Mouse (Mus musculus) adrenal gland (tissue): ENCODE data around the gene Cyb561.

Source experiments
- intact Hi-C: fragments of 180-260 bp; cut with DNase I; formaldehyde crosslinking; loops from one replicate; pipeline ENCODE4 v1.15.1; 2025
- long read RNA-seq, 2 experiments: library from polyadenylated mRNA; unstranded; transcript quantifications; one replicate each; pipeline ENCODE4 v2.0.0; 2020; ENCODE audit warnings: borderline replicate concordance in 1 of 2; ENCODE audit not compliant: insufficient replicate concordance in 1 of 2

Gene Cyb561
- long read RNA-seq, experiment 1, transcript Cyb561-201 (6 exons, 2,741 nt): major isoform, 58 of 210 reads
- long read RNA-seq, experiment 1, partial matches to known transcripts: 5 of 210 reads
- long read RNA-seq, experiment 1, other reads (novel, unspliced or antisense): 144 of 210 reads
- long read RNA-seq, experiment 2, transcript Cyb561-206 (6 exons, 1,130 nt): minor isoform, 5 of 286 reads
- long read RNA-seq, experiment 2, transcript Cyb561-201 (6 exons, 2,741 nt): major isoform, 70 of 286 reads
- long read RNA-seq, experiment 2, partial matches to known transcripts: 24 of 286 reads
- long read RNA-seq, experiment 2, other reads (novel, unspliced or antisense): 184 of 286 reads

- intact Hi-C loops: no loop called here
Measured at GRCm38 (mm10) chr11:105952911-105953386, at the start of gene Cyb561. Gene Cyb561 (minus strand): TSS chr11:105953336.

- intact Hi-C loops: no loop called here
Measured at GRCm38 (mm10) chr11:106001718-106002117, 48.6 kb upstream of the Cyb561 start.

GRCm38 (mm10) chr11:106000062-106000461 lies 46.9 kb upstream of the Cyb561 start:
- intact Hi-C loops: no loop called here

GRCm38 (mm10) chr11:105994375-105994774 lies 41.2 kb upstream of the Cyb561 start, which contains the start of gene Ace3:
Gene Ace3 (plus strand): TSS chr11:105994675.
- intact Hi-C loops: no loop called here

- intact Hi-C loops: no loop called here
Measured at GRCm38 (mm10) chr11:105990231-105990630, 37.1 kb upstream of the Cyb561 start.

GRCm38 (mm10) chr11:105989446-105989845 lies 36.3 kb upstream of the Cyb561 start:
- intact Hi-C loops: no loop called here

GRCm38 (mm10) chr11:105987446-105987845 lies 34.3 kb upstream of the Cyb561 start:
- intact Hi-C loops: no loop called here

DNA sequence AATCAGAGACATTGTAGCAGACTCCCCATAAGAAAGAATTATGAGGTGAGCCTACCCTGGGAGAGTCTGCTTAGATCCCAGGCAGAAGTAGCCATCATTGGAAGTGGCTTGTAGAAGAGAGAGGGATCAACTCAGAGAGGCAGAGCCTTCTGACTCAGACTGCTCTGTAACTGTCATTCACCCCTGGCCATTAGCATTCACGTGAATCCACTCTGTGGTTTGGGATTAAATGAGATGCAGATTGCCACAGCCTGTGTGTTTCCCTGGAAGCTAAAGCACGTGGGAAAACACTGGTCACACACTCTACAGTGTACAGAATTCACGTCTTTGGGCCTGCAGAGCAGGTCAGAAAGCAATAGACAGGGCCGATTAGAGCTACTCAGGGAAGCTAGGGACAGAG lies 31.3 kb upstream of the Cyb561 start:
- intact Hi-C loops: no loop called here

DNA sequence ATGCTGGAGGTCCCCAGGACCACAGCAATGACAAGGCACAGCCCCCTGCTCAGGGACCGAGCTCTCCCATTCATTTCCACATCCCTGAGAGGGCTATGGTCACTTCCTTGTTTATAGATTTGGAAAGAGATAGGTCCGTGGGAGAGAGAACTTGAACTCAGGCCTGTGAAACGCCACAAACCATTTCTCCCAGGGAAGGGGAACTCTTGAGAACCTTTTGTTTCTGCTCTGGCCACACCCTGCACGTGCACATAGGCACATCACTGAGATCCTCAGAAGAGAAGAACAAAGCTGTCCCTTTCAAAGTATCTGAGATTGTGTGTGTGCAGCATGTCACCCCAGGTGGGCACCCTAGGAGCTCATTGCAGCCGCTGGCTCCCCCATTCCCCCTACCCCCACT lies 25.5 kb upstream of the Cyb561 start:
- intact Hi-C loops: no loop called here

- intact Hi-C loops: no loop called here
Measured at GRCm38 (mm10) chr11:105978232-105978631, 25.1 kb upstream of the Cyb561 start.

GRCm38 (mm10) chr11:105975636-105976035 lies 22.5 kb upstream of the Cyb561 start:
- intact Hi-C loops: no loop called here

DNA sequence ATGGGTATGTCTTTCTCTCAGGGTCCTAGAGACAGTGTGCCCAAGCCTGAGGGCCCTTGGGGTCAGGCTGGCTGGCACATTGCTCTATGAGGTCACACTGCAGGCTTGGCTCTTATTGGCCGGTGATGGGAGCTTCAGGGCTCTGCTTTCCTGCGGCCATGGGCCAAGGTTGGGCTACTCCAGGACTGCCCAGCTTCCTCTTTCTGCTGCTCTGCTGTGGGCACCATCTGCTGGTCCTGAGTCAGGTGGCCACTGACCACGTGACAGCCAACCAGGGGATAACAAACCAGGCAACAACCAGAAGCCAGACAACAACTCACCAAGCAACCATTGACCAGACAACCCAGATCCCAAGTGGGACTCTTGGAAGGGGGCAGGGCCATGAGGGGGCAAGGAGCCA lies 21.9 kb upstream of the Cyb561 start:
- intact Hi-C loops: no loop called here

GRCm38 (mm10) chr11:105974593-105974992 lies 21.5 kb upstream of the Cyb561 start:
- intact Hi-C loops: no loop called here

DNA sequence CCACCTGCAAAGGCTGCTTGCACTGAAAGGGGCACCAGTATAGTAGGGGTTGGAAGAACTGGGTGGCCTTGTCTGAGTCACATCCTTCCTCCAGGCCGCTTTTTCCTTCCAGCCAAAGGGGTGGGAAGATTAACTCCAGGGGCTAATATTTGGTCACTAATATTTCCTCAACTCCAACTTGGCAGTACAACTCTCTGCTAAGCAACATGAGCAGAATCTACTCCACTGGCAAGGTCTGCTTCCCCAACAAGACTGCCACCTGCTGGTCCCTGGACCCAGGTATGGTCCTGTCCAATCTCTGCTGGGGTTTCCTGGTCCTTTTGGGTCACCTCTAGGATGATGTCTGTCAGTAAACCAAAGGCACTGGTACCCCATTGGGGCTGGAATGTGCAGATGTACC lies 16.4 kb upstream of the Cyb561 start:
- intact Hi-C loops: loop anchor here (2.0 kb wide), 1 partner anchor 43 kb away; no protein-coding TSS in a partner anchor

DNA sequence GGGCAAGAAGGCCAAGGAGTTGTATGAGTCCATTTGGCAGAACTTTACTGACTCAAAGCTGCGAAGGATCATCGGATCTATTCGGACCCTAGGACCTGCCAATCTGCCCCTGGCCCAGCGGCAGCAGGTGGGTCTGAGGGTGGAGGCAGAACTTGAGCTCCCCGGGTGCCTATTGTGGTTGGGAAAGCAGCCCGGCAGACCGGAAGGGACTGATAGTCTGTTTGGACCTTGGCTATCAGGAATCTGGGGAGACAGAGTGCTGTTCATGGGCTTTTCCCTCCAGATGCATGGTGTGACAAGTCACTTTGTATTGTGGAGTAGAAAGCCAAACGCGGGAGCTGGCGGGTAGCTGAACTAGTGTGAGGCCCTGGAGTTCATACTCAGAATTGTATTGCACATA lies 15.8 kb upstream of the Cyb561 start:
- intact Hi-C loops: loop anchor here (2.0 kb wide), 1 partner anchor 42 kb away; no protein-coding TSS in a partner anchor

- intact Hi-C loops: loop anchor here (2.0 kb wide), 1 partner anchor 41 kb away; no protein-coding TSS in a partner anchor
Measured at GRCm38 (mm10) chr11:105967741-105968574, 14.8 kb upstream of the Cyb561 start, which contains the start of gene Ace. Gene Ace (plus strand): TSS chr11:105967945.

DNA sequence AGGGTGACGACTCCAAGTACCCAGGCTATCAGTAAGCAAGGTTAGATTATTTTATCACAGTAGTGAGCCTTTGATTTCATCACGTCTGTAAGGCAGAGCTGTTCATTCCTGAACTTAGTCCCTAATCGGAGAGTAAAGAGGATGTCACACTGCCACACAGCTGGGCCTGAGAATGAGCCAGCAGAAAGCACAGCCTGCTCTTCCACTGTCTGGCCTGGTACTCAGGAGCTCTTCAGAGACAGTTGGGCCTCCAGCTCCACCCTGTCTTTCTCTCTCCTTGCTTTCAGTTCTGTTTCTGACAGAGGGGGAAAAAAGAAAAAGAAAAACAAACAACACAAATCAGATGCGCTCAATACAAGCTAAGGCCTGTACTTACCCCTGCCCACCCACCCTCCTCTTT lies 13.2 kb upstream of the Cyb561 start:
- intact Hi-C loops: no loop called here

DNA sequence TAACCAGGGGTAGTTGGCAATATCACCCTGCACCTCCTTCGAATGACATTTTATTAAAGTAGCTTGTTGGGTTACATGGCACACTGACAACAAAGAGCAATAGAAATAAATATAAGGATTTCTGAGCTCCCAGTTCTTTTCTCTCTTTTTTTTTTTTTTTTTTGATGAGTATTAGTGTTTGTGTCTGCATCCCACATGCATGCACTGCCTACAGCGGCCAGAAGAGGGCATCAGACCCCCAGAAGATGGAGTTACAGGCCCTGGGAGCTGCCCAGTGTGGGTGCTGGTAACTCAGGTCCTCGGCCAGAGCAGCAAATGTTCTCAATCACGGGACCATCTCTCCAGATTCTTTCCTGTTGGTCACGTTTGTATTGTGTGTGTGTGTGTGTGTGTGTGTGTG lies 11.6 kb upstream of the Cyb561 start:
- intact Hi-C loops: no loop called here

- intact Hi-C loops: no loop called here
Measured at GRCm38 (mm10) chr11:105959355-105959754, 6.2 kb upstream of the Cyb561 start.

DNA sequence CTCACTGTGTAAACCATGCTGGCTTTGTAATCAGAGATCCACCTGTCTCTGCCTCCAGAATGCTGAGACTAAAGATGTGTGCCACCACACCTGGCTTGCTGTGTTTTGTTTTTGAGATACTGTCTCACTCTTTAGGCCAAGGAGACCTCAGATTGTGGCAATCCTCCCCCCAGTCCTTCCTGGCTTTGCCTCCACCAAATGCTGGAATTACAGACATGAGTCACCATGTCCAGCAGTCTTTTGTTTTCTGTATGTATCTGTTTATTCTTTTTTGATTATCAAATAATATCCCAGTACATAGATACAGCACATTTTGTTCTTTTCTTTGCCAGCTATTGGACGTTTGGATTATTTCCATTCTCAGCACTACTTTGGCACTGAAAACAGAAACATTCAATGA lies 5.4 kb upstream of the Cyb561 start:
- intact Hi-C loops: no loop called here

DNA sequence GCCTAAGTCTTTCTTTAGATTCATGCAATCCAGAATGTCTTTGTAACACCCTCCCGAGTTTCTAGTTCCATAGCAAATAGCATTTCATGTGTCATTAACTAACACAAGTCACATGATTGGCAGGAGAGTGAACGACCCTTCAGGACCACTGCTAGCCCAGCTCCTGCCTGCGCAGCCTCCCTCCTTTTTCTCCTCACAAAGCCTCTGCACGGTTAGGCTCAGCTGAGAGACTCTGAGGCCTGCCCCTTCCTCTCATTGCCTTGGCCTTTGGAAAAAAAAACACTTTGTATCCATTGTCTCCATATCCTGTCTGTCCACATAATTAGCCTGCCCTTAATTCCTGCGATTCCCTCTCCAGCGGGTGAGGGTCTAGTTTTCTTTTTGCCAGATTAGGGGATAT lies 4.4 kb upstream of the Cyb561 start:
- intact Hi-C loops: no loop called here

DNA sequence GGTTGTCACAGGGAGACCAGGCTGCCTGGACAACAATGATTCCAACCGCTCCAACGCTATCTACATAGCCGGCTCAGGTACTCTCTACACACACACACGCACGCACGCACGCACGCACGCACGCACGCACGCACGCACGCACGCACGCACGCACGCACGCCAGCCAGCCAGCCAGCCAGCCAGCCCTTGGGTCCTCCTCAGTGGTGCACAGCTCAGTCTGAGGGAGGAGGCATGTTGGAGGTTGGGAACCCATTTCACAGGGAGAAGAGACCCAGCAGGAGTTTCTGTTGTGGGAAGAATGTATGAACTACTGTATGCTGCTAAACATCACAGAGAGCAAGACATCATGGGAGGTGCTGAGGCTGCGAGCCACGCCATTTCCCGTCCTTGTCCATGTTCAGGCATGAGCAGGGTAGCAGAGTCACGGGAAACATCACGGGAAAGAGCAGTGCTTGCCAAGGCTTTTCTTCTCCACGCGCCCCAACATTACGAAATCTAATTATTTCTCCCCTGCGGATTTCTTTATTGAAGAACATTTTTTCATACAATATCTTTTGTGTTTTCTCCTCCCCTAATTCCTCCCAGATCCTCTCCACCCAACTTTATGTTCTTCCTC lies 2.8 kb upstream of the Cyb561 start:
- intact Hi-C loops: no loop called here
